Mouse (Mus musculus): Measurements from ENCODE around the gene Serpinb6d.

The Serpinb6d gene

DNA sequence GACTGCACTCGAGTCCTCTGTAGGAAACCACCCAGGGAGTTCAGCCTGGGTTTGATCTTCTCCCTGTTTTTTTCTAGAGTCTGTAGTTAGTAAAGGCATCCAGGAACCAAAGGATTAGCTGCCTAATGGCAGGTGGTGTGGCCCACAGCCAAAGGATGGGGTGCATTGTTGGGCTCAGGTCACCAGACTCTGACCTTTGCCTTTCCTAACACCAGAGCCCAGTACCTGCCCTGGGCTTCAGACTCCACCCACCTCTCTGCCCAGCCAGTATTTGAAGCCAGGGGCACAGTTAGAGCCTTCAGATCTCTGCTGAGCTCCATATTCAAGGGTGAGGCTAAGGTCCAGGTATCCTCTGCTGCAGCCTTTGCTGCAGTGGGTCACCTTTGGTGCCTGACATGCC is at the start of gene Serpinb6d:
Serpinb6d (plus strand) TSS at position 301 of the 400 bp plus-strand sequence.
- no peaks in the 10 kb centered on the region for H3K27me3 ChIP-seq (ENCODE audit: control insufficient read depth, insufficient read depth, low read length, poor library complexity, severe bottlenecking)
- no peaks in the 10 kb centered on the region for H3K36me3 ChIP-seq (ENCODE audit: control insufficient read depth, insufficient read depth, low read length, poor library complexity, severe bottlenecking)
- DNase-seq (ENCODE audit: low read depth, low spot score) = no peak

DNA sequence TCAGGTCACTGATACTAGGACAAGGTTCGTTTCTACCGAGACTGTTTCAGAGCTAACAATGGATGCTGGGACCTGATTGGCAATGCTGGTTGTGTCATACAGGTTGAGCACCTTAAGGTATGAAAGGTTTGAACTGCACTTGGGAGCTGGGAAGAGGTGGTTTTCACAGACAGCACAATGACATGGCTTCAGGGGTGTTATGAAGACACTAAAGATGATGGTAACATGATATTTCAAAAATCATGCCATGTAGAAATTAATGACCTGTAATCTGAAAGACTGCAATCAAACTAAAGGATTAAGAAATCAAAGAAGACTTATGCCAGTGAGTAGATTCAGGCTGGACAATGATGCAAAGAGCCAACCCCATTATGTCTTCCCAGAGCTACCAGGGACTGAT is 38.3 kb upstream of the Serpinb6d start:
- H3K36me3 ChIP-seq (ENCODE audit: control insufficient read depth, insufficient read depth, low read length, poor library complexity, severe bottlenecking) = no peaks in the 10 kb centered on the region
- DNase-seq (ENCODE audit: low read depth, low spot score) = no peak
- no peaks in the 10 kb centered on the region for H3K27me3 ChIP-seq (ENCODE audit: control insufficient read depth, insufficient read depth, low read length, poor library complexity, severe bottlenecking)

DNA sequence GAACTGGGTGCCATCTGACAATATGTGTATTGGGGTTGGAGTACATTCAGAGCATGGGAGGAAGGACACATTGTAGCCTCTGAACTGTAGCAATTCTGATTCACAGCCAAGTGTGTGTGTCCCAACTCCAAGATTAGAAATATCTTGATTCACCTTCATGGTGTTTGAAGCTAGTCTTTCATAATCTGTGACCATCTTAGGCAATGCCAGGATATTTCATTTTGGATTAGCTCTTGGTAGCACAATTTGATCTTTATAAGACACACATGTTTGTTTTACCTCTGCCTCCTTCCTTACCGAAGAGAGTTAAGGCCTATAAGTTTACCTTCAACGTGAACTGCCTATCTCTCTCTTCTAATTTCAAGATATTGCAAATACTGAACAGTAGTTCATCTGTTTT is 18.7 kb upstream of the Serpinb6d start:
- no peak for DNase-seq (ENCODE audit: low read depth, low spot score)
- Histone ChIP-seq H3K27me3 (ENCODE audit: control insufficient read depth, insufficient read depth, low read length, poor library complexity, severe bottlenecking) (no peaks in the 10 kb centered on the region), H3K36me3 (ENCODE audit: control insufficient read depth, insufficient read depth, low read length, poor library complexity, severe bottlenecking) (no peaks in the 10 kb centered on the region)

DNA sequence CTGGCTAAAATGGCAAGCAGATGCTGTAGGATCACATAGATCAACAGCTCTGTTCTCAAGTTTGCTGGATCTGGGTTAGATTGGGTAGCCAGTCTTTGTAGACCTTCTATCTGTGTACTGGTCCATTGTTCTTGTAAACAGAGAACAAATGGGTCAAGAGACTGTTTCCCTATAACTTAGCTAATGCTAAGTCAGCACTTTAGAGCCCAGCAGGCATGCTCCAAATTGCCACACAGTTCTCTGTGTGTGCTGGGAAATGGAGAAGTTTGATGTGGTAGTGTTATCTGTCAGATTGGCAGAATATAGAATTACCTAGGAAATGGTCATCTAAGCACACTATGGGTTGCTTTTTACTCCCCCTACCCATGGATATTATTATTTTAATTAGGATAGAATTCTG is 1.3 kb downstream of the Serpinb6d start:
- Histone ChIP-seq H3K27me3 (ENCODE audit: control insufficient read depth, insufficient read depth, low read length, poor library complexity, severe bottlenecking) (no peaks in the 10 kb centered on the region), H3K36me3 (ENCODE audit: control insufficient read depth, insufficient read depth, low read length, poor library complexity, severe bottlenecking) (no peaks in the 10 kb centered on the region)
- DNase-seq (ENCODE audit: low read depth, low spot score) = no peak

DNA sequence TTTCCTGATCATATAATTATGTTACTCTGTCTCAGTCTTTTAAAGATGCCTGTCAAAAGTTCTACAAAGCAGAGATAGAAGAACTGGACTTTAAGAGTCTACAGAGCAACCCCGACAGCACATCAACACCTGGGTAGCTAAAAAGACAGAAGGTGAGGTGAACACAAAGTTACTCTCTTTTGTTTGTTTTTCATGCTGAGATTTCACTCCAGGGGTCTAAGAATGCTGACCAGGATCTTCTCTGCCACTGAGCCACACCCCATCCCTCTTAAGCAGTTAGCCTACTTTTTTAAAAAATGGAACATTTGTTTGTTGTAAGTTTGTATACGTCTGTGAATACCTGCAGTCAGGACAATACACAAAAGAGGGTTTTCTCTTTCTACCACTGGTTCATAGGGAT is 59.1 kb downstream of the Serpinb6d start:
- no peaks in the 10 kb centered on the region for H3K36me3 ChIP-seq (ENCODE audit: control insufficient read depth, insufficient read depth, low read length, poor library complexity, severe bottlenecking)
- no peak for DNase-seq (ENCODE audit: low read depth, low spot score)
- H3K27me3 ChIP-seq (ENCODE audit: control insufficient read depth, insufficient read depth, low read length, poor library complexity, severe bottlenecking) = no peaks in the 10 kb centered on the region
